Mouse (Mus musculus) NIH3T3 (cell line): ENCODE data around the gene Slc35f1.
"Not testable (repeated sequence)": the region's sequence is repeated elsewhere in the genome, so short reads cannot be mapped to it uniquely, and the experiment has no call there.

Experiments
- DNase-seq: peaks from one replicate; pipeline ENCODE4 v3.0.0-alpha.2; 2012; ENCODE audit warnings: low read depth

Gene Slc35f1

DNA sequence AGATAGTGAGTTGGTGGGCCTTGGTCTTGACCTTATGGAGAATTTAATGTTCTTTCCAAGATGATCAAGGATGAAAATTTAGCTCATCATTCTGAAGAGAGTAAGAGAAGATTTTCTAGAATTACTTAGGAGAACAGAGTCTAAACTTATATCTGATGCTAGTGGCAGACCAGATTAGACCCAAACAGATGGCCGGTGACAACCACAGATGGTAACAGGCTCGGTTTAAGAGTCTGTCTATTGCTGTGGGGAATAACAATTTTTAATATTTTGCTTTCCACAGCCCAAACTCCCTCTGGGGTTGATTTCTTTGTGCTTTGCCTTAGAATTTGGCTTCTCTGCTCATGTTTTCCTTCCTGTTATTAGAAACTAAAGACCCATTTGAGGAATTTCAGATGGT, 96.7 kb downstream of the Slc35f1 start:
- DNase-seq = no peak

DNA sequence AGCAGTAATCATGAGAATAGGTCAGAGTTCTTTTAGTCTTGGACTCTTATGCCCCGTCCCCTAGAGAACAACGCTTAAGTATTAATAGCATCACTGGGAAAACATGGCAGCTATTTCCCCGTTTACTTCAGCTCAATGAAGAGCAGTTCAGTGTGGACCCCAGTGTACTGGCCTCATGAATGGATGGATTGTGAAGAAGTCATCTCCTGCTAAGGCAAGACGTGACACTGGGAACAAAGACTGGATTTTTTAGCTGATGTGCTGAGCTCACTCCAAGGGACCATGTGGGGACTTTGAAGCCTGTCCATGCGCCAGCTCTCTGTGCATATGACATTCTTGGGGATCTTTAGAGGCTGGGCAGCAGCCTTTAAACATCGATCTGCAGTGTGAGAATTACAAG, 101.2 kb downstream of the Slc35f1 start:
- DNase-seq = no peak

DNA sequence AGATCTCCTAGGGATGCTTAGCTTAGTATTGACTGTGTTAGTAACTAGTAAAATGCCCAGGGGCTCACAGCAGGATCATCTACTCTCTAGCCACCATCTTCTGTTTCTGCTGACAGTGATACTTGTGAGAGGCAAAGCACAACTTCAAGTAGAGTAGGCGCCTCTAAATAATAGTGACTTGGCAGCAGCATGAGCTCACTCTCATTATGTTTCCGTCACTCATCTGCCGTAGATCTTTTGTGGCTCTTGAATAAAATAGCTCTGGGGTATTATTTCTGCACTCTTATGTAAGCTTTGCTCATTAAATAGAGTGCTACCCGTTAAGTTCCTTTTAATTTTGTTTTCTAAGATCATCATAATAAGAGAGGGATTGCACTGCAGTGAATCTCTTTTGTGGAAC, 107.1 kb downstream of the Slc35f1 start:
- DNase-seq = no peak

DNA sequence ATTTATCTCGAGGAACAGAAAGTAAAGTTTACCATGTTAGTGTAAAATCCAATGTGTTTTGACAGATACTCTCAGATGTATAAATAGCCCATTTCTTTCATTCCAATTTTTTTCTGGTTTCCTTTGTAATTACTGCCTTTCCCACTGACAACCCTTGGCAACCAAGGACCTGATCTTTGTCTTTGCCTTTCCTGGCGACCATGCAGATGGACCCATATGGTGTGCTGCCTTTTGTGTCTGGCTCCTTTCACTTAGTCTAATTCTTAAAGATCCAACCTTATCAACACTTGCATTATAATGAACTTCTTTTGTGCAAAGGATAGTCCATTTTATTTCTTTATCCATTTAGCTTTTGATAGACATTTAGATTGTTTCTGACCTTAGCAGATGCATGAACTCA, 117.5 kb downstream of the Slc35f1 start:
- DNase-seq = no peak

DNA sequence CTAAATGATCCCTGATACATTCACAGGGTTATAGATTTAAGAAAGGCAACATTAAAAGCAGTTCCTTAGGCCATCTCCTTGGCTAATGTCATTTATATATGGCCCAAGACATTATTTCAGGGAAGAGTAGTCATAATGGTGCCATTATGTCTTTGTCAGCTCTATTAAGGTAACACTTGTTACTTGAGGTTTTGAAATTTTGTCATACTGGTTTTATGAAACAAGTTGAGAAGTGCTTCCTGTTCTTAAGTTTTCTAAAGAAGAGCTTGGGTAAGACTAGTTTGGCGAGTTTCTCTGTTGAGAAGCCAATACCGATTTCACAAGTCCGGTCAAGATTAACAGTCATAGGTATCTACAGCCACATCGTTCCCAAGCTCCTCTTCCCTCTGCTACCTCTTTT, 122.5 kb downstream of the Slc35f1 start:
- DNase-seq = no peak

DNA sequence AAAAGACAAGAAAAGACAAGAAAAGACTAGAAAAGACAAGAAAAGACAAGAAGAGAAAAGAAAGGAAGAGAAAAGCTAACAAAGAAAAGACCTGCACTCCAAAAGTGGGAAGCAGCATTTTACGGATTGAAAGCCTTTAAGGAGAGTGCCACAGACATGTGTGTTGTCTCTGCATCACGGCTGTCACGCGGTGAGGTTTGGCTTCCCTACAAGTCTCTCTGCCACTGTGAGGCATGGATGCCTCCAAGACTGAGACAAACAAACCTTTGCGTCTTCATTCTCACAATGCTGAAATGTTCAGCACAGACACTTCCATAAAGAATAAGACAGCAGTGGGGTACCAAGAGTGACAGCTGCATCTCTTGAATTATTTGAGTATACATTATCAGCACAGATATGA, 124.0 kb downstream of the Slc35f1 start:
- no peak for DNase-seq

DNA sequence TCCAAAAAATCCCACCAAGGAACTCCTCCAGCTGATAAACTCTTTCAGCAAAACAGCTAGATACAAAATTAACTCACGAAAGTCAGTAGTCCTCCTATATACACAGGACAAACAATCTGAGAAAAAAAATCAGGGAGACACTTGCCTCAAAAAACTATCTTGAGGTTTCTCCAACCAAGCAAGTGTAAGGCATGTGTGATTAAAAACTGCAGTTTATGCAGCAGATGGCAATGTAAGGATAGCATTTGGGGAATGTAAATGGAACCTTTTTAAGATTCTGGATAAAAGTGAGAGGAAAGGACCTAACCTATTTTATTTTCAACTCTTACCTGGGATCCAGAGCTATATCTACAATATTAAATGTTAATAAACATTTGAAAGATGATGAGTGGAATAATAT, 129.3 kb downstream of the Slc35f1 start:
- DNase-seq = no peak

DNA sequence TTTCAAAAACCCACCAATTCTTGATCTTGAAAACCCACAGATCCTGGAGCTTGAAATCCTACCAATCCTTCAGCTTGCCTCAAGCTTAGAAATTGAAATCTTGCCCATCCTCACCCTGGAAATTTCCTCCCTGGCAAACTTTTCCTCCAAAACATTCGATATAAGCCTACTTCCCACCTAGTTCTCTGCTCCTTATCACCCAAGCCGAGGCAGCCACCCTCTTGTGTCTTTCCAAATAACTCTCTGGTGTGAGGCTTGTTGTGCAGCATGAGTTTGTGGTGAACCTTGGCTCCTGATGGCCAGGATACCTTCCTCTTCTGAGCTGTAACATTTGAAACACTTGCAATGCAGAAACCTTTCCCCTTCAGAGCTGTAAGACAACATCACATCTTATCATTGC, 132.6 kb downstream of the Slc35f1 start:
- DNase-seq = no peak

DNA sequence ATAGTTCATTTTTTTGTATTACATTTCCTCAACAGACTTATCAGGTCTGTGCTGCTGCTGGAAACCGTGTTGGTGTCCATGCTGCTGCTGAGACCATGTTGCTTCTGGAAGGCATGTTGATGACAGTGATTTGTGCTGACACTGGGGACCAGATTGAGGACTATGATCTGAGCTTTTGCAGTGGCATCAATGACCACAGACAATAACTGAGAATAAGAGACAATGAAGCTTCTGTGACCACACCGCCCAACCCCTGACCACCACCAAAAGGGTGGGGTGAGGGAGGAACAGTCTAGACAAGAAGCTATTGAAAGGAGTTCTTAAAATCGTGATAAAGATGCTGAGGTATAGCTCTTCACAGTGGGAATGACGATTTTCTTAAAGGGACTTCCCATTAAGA, 135.4 kb downstream of the Slc35f1 start:
- DNase-seq = no peak

DNA sequence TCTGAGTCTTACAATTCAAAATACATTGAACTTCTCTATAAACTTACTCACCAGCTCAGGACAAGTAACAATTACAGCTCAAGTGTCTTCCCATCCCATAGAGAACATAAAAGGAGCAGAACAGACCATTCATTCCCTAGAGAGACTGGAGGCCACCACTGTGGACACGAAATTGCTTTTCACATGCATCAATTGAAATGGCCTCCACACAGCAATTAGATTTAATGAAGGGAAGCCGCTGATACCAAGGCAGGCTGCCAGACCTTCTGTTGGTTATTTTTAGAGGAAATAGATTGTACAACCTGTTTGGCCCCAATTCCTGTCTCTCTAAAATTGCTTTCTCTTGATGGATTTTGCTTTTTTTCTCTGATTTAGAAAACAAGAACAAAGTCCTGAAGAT, 150.5 kb downstream of the Slc35f1 start:
- DNase-seq = no peak

DNA sequence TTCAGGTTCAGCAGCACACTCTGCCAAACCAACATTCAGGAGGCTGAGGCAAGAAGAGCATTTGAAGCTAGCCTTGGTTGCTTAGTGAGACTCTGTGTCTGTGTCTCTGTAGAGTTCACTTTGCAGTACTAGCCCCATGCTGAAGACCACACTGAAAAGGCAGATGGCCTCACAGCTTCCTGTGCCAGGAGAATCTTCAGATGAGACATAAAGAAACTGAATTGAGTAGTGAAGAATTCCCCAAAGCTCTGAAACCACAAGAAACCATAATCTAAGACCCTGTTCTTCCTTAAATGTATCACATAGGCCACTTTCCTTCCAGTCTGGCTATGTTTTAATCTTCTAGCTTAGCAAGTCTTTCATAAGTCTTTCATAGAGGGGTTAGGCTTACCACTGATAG, 161.7 kb downstream of the Slc35f1 start:
- no peak for DNase-seq

DNA sequence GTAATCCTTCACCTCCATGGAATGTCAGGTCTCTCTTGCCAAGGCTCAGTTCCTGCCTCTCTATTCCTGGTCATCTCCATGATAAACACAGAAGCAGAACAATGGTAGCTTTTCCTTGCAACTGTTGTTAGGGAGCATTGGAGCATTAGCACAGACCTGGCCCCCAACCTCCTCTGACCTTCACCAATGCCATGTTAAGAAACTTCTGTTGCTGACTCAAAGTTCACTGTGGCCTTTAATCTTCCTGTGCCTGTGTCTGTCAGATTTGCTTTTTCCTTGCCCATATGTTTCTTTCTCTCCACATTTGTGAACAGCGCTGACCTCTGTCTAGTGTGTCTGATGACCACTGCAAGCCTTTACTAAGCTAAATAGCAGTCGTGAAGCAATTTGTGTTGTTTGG, 170.5 kb downstream of the Slc35f1 start:
- no peak for DNase-seq

DNA sequence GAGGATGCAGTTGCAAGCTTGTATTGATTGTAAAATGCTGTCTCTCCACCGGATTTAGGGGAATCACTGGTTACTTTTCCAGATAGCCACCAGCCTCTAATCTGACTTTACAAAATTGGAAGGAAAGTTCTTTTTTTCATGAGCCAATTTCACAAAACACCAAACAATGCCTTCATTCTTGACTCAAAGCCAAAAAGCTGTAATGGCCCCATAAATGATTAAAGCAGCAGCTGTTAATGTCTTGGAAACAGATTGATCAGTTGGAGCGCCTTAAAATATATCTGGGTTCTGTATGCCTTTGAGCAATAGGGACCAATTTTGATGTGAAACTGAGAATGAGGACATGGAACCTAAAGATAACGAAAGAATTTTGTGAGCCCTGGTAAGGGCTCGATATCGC, 174.6 kb downstream of the Slc35f1 start:
- no peak for DNase-seq

DNA sequence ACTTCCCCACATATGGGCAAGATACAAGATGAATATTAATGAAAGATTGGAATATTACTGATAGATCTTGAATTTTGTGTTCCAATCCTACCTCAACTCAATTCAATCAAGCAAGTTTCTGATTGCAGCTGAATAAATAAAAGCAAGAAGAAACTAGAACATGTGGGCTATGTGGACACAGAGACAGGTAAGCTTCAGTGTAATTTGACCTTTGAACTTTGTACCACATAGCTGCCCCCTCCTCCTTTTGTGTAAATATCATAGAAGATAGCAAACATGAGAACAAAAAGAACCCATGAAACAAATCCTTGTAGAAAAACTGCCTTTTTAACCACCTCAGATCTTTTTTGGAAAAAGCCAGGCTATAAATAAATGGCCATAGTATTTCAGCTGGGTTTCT, 180.8 kb downstream of the Slc35f1 start:
- DNase-seq = no peak

DNA sequence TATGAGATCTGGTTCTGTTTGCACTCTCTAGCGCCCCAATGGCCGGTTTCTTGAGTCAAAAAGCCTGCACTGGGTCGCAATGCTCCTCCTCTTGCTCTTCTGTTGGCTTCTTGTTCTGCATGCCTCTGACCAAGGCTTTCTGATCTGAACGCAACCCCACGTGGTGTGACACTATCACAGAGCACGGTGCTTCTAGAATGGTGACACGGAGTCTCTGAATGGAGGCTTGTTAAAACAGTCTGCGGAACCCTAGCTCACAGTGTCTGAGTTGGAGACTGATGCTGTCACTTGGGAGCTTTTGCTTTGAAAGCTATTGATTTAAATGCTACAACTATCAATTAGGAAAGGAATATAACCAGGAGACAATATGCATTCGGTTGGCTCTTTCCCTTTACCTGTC, 183.8 kb downstream of the Slc35f1 start:
- DNase-seq = no peak

DNA sequence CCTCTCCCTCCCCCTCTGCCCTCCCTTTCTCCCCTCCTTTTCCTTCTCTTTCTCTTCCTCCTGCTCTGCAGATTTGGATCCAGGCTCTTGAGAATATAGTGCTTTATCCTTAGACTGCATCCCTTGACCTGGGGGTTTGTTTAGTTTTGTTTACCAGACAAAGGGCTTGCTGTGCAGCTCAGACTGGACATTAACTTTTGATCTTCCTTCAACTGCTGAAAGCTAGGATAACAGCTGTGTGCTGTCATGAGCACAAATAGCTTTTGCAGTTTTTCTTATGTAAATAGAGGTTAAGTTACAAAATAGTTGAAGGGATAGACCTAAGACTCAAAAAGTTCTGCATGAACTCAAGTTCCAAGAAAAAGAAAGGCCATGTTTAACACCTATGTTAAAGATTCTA, 184.4 kb downstream of the Slc35f1 start:
- no peak for DNase-seq

DNA sequence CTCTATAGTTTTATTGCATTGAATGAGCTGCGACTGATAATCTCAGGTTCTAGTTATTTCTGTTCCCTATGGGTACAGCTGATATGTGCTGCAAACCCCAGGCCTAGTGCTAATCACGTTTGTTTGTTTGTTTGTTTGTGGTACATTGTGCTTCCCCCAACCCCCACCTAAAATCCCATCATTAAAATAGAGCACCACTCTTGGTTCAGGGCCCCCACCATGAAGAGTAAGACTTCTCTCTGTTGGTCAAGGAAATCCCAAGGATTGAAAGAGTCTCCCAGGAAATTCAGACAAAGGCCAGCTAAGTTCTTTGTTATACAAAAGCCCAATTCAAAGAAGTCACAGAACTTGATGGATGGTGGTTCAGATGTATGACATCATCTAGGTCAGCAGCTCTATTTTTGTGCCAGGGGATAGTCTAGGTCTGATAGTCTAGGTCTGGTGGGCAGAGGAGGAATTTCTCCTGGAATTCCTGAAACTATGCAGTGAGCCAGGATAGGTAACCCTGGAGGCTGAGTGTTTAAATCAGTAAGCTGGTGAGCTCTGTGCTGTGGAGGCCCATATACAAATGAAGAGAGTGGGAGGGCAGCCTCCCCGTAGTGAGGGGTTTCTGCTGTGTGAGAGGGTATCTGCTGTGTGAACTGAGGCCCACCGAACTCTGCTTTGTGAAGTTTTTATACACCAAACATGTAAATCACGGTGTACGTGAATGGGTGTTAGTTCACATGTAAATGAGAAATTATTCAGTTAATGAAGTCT, 187.1 kb downstream of the Slc35f1 start:
- DNase-seq = no peak

DNA sequence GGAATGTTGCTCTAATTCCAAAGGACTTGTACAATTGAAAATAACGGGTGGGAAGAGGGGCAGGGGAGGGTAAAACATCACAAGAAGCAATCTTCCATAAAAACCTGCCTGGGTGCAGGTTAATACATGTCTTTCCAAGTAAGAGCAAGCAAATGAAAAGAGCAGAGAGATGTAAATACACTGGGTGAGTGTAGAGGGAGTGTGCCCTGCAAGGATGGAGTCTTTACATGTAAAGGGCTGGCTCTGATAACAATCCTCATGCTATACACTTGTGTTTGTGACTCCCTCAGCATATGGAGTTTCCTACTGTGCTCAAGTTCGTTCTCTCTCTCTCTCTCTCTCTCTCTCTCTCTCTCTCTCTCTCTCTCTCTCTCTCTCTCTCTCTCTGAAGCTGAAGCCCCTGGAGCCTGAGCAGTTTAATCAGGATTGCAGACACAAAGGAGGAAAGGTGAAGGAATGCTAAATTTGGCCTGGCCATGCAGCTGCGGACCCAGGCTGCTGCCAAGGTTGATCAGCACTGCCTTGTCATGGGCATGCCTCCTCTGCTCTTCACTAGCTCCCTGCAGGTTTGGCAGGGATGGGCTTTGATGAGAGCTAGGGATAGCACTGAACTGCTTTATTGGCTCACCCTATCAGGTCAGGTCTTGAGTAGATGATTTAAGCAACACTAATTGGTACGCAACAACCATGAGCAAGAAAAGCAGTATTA, 187.9 kb downstream of the Slc35f1 start:
- no peak for DNase-seq

DNA sequence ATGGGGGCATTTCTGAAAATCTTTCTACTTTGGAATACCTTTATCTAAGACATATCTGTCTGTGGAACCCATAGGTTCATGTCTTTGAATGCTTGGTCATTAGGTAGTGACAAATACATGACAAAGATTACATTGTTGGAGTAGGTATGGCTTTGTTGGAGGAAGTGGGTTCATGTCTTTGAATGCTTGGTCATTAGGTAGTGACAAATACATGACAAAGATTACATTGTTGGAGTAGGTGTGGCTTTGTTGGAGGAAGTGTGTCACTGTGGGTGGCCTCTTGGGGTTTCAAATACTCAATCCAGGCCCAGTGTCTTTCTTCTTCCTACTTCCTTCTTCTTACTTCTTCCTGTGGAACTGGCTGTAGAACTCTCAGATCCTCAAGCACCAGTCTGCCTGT, 206.4 kb downstream of the Slc35f1 start:
- not testable (repeated sequence) for DNase-seq

DNA sequence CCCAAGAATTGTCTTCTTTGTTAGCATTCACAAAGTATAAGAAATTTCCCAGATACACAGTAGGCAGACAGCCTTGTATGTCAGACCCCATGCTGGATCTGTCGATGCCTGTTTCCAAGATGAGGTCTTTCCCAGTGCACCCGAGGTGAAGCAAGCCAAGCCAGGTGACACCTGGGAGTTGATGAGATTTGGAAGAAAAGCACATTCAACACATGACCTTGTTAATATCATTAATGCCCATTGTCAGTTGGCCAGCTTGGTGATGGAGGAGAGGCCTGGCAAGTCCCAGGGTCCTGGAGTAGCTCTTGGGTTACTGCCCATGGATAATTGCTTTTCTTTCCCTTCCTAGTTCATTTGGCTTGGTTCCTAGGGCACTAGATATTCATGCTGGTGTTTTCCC, 214.6 kb downstream of the Slc35f1 start:
- no peak for DNase-seq

DNA sequence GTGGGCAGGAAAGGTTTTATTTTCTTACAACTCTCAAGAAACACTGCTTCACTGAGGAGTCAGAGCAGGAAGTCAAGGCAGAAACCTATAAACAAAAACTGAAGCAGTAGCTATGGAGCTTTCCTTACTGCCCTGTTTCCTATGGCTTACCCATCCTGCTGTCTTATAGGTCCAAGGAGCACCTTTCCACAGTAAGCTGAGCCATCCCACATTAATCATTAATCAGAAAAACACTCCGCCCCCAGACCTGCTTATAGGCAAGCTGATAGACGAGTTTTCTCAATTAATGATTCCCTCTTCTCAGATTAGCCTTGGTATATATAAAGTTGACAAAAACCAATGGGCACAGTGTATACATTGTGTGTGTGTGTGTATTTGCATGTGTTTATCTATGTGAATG, 221.4 kb downstream of the Slc35f1 start:
- no peak for DNase-seq

DNA sequence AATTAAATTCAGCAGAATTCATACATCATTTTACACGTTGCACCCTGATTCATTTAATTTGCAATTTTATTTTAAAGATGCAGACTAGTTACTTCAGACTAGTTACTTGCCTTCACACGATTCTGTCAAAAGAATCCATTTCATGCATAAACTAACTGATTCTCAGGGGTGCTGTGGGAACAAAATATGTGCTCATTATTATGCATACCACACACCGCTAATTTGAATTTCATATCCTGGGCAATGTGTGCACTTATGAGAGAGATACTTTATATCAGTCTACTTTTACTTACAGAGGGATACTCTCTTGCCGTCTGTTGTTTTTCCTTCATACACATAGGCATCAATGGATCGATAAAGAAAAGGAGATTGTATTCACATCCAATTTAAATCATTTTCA, 228.4 kb downstream of the Slc35f1 start:
- no peak for DNase-seq

DNA sequence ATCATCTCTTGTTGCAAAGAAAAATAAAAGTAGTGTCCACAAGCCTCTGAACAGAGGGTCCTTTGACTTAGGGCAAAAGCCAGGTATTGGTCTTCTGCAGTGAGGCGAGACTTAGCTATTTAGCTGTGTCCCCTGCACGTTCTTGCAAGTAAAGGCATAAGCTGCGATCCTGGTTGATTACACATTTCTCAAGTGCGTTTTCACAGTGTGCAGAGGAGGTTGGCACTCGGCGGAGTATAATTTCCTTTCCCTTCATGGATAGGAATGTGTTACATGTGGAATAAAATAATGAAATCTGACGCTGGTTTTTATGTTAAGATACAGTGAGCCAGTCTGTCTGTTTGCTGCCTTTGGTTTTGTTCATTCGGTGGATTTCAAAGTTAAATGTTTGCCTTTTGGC, 232.8 kb downstream of the Slc35f1 start:
- DNase-seq = no peak

DNA sequence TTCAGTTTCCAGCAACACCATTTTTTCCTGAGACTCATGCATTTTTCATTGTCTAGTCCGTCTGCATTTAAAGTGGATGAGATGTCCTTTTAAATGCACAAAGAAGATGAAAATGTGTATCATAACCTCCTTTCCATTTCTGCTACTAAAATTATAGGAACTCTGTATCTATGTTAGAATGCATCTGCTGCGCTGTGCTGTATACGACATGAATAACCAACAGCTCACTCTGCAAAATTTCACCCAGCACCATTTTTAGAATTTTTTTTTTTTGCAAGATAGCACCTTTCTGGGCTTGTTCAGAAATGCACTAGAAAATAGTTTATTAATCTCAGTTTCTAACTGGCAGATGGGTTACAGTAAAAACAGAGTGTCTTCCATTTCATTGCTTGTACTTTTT, 236.0 kb downstream of the Slc35f1 start:
- no peak for DNase-seq
